Mouse (Mus musculus) testis, adult 2 months (tissue): ENCODE results near the gene Tchhl1.

Experiments
- CTCF ChIP-seq: fragments of 200-500 bp; IDR thresholded peaks from 2 replicates; pipeline ENCODE4 v1.5.1; 2012; ENCODE audit warnings: low read depth, mild to moderate bottlenecking, inconsistent platforms, low read length, moderate library complexity; ENCODE audit not compliant: control insufficient read depth, insufficient read depth, insufficient replicate concordance
- POLR2A ChIP-seq: fragments of 200-500 bp; IDR thresholded peaks from 2 replicates; pipeline ENCODE4 v1.6.1; 2012; ENCODE audit warnings: low read depth, mild to moderate bottlenecking, inconsistent platforms, low read length, moderate library complexity; ENCODE audit not compliant: control insufficient read depth

GRCm38 (mm10) chr3:93469629-93470028 is 1.1 kb downstream of the Tchhl1 start:
- no peak for TF ChIP-seq CTCF
- no peak for TF ChIP-seq POLR2A
